8 mouse cellular contexts compared by ENCODE assay signal in the genomic region with DNA sequence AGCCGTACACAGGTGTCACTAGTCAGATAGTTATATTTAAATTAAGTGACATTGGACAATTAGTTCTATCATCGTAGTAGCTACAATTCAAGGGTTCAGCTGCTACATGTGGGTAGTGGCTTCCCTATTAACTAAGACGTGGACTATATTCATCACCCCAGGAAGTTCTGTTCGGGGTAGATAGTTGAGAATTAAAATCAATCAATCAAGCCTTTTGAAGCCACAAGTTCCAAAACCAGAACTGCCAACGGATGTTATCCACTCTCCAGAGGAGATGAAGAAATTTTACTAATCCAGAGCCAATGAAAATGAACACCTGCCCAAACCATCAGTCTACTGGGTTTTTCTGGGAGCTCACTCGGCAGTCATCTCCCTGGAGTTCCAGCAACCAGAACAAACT.
DNase-seq lines count a peak whose midpoint lies in the region; ATAC-seq and TF ChIP-seq lines count a peak whose summit lies in the region.

No protein-coding gene starts in this region.

- ATAC-seq in heart, embryonic 14.5 days (ENCODE audit: insufficient number of reproducible peaks, insufficient read depth, low FRiP score, low read depth): no peak

- intact Hi-C loops in heart, postnatal 25 days (cut with DNase I): no loop called here

- peaks cover 4 to 7% of the 10 kb centered on the region in 2 experiments; a peak in 2 of 4 replicates for H3K4me1 ChIP-seq in heart, embryonic 14.5 days (ENCODE audit: control insufficient read depth in 2 of 2, insufficient read depth in 2 of 2, low read length in 2 of 2)
- 0 out of 4 replicates have a peak, but pooled peaks cover 0 to 5% of the 10 kb centered on the region in 2 experiments for H3K4me1 ChIP-seq in ES-E14 (ENCODE audit: control insufficient read depth in 2 of 2, insufficient read depth in 2 of 2, low read length in 2 of 2, poor library complexity in 1 of 2)
- peaks cover 23% of the 10 kb centered on the region for H3K4me1 ChIP-seq in hindbrain, embryonic 10.5 days (replicated peaks)
- H3K4me1 ChIP-seq in midbrain, embryonic 10.5 days: peaks cover 36% of the 10 kb centered on the region

- H3K27me3 ChIP-seq in heart, embryonic 14.5 days (ENCODE audit: control insufficient read depth, insufficient read depth, low read length): no peaks in the 10 kb centered on the region
- peaks cover 11% of the 10 kb centered on the region; the same call in 1 of the 2 replicates for H3K27me3 ChIP-seq in hindbrain, embryonic 10.5 days (ENCODE audit: insufficient read depth, poor library complexity, severe bottlenecking)
- H3K27me3 ChIP-seq in midbrain, embryonic 10.5 days (ENCODE audit: low read depth, poor library complexity, severe bottlenecking): peaks cover 13% of the 10 kb centered on the region

- peak overlapping the region; percentile 74 for H3K4me2 ChIP-seq in heart, embryonic 14.5 days (ENCODE audit: low read length)

- peaks cover under 1% of the 10 kb centered on the region; the same call in 1 of the 2 replicates for H3K9me3 ChIP-seq in heart, embryonic 14.5 days (ENCODE audit: control insufficient read depth, low read length)
- H3K9me3 ChIP-seq in ES-E14 (ENCODE audit: control insufficient read depth, insufficient read depth, low read depth, low read length): no peaks in the 10 kb centered on the region
- peaks cover 2% of the 10 kb centered on the region; the same call in 1 of the 2 replicates for H3K9me3 ChIP-seq in hindbrain, embryonic 10.5 days
- H3K9me3 ChIP-seq in midbrain, embryonic 10.5 days (replicated peaks): peaks cover 2% of the 10 kb centered on the region; the same call in 1 of the 2 replicates

- no peak overlapping the region for H3K27ac ChIP-seq in heart, embryonic 14.5 days (replicated peaks in 1 of 2; ENCODE audit: control insufficient read depth in 1 of 2, insufficient read depth in 1 of 2, low read depth in 2 of 2, low read length in 2 of 2)
- no peak overlapping the region for H3K27ac ChIP-seq in ES-E14 (ENCODE audit: insufficient read depth, low read depth, low read length, poor library complexity, severe bottlenecking)
- peak overlapping the region; percentile 86 for H3K27ac ChIP-seq in hindbrain, embryonic 10.5 days
- peak overlapping the region; percentile 78 for H3K27ac ChIP-seq in midbrain, embryonic 10.5 days (replicated peaks)

- no peak for DNase-seq in heart, postnatal 25 days (ENCODE audit: low spot score)
- no peak for DNase-seq in ES-E14 (ENCODE audit: low read depth, low spot score)
- DNase-seq in hindbrain, embryonic 10.5 days (ENCODE audit: low spot score): no peak
- DNase-seq in midbrain, embryonic 10.5 days (ENCODE audit: low spot score): no peak
- DNase-seq in adrenal gland, postnatal 25 days: no peak
- no peak for DNase-seq in adrenal gland, postnatal 14 days
- DNase-seq in ovary, postnatal 10 days (ENCODE audit: low spot score): no peak

- H3K36me3 ChIP-seq in heart, embryonic 14.5 days (ENCODE audit: control insufficient read depth, insufficient read depth, low read length): no peaks in the 10 kb centered on the region
- H3K36me3 ChIP-seq in ES-E14 (ENCODE audit: control insufficient read depth, insufficient read depth, low read length, poor library complexity, severe bottlenecking): no peaks in the 10 kb centered on the region
- H3K36me3 ChIP-seq in hindbrain, embryonic 10.5 days: no peaks in the 10 kb centered on the region
- H3K36me3 ChIP-seq in midbrain, embryonic 10.5 days: no peaks in the 10 kb centered on the region

- in situ Hi-C loops in ES-E14 (cut with MboI; ENCODE audit: low sequenced_read_pairs in 2 of 2, unreplicated experiment in 2 of 2): no loop called here

- H3K9ac ChIP-seq in heart, embryonic 14.5 days (ENCODE audit: low read length): peak overlapping the region; percentile 68; the same call in 1 of the 2 replicates
- peak overlapping the region; percentile 45; the same call in 1 of the 2 replicates for H3K9ac ChIP-seq in ES-E14 (ENCODE audit: insufficient read depth, low read depth, low read length, poor library complexity, severe bottlenecking)

- WGBS in heart, embryonic 14.5 days: 48% methylated on average over 6 of the region's 6 CpGs
- WGBS in hindbrain, embryonic 10.5 days: 50% methylated on average over 6 of the region's 6 CpGs
- 45% methylated on average over 6 of the region's 6 CpGs for WGBS in midbrain, embryonic 10.5 days

- H3K4me3 ChIP-seq in heart, embryonic 14.5 days (ENCODE audit: control insufficient read depth in 1 of 2, insufficient read depth in 1 of 2, low read depth in 1 of 2, low read length in 2 of 2): peak overlapping the region; percentile 63 to 70
- H3K4me3 ChIP-seq in ES-E14 (ENCODE audit: insufficient read depth in 1 of 2, low read depth in 1 of 2, low read length in 2 of 2, poor library complexity in 1 of 2, severe bottlenecking in 1 of 2): peak overlapping the region; percentile 92 to 94
- H3K4me3 ChIP-seq in hindbrain, embryonic 10.5 days: peak overlapping the region; percentile 80
- H3K4me3 ChIP-seq in midbrain, embryonic 10.5 days: peak overlapping the region; percentile 79

TF ChIP-seq in ES-E14, 5 proteins besides CTCF, POLR2A, EP300 and RAD21:
- TF ChIP-seq ZC3H11A (IDR thresholded peaks at IDR 0.05; ENCODE audit: borderline replicate concordance, low read depth, low read length) (no peak), ZNF384 (IDR thresholded peaks at IDR 0.05; ENCODE audit: low read depth, low read length) (no peak), HCFC1 (IDR thresholded peaks at IDR 0.05; ENCODE audit: borderline replicate concordance, insufficient read depth, low read length) (no peak), MAFK (IDR thresholded peaks at IDR 0.05; ENCODE audit: insufficient read depth, low read depth, low read length) (no peak), CHD2 (IDR thresholded peaks at IDR 0.05; ENCODE audit: low read depth, low read length) (no peak)

Comparison
In these comparisons a context has a peak if more than half of its experiments do, and no peak if none do; other contexts are left out.
1. H3K27ac ChIP-seq: peak in hindbrain, embryonic 10.5 days (single experiment) and midbrain, embryonic 10.5 days (single experiment); none in heart, embryonic 14.5 days (0 of 2) and ES-E14 (single experiment).
2. Peak in every context shown above with its lines, with median percentiles within 50 percentile points of each other: H3K4me3 ChIP-seq.